Mouse (Mus musculus) effector memory CD4-positive, alpha-beta T cell, adult 7 months (primary cell): Measurements from ENCODE around the gene Vmn1r64. TPM values are rescaled to one million over a fixed set of nuclear protein-coding genes. Genes with fewer than 3 reads are reported as not detected.

Experiments used
- polyA plus RNA-seq: library from polyadenylated mRNA; unstranded; fragments of 100-300 nt; shearing (Covaris generic); gene quantifications from one replicate; pipeline ENCODE4 v1.2.1, GENCODE M21; 2017

Gene Vmn1r64
- not detected for polyA plus RNA-seq

GRCm38 (mm10) chr7:5884442-5884841 lies at the start of gene Vmn1r64:
Gene Vmn1r64, minus strand, starts transcription at chr7:5884542.

Other genes starting within 250 kb of the Vmn1r64 start
- 0.57 TPM for gene Vmn1r62, start 210.9 kb downstream of the Vmn1r64 start, polyA plus RNA-seq
- gene Vmn1r63, start 79.1 kb downstream of the Vmn1r64 start, polyA plus RNA-seq, result not detected
- not detected for gene Vmn1r65, start 126.5 kb upstream of the Vmn1r64 start, polyA plus RNA-seq
- not detected for gene Nlrp4c, start 160.6 kb upstream of the Vmn1r64 start, polyA plus RNA-seq